Mouse (Mus musculus) hematopoietic multipotent progenitor cell, adult 10-12 weeks (in vitro differentiated cells): ENCODE results near the gene Gm3182. TPM values are rescaled to one million over a fixed set of nuclear protein-coding genes. Genes with fewer than 3 reads are reported as not detected.

Experiments
- polyA plus RNA-seq: library from polyadenylated mRNA; stranded (reverse); fragments of >175 nt; gene quantifications from 2 replicates; pipeline ENCODE4 v1.2.3, GENCODE M21; 2012; ENCODE audit warnings: low replicate concordance

Gm3182 gene
- not detected in 2 replicates for polyA plus RNA-seq

GRCm38 (mm10) chr14:4481445-4481844, at the start of gene Gm3182:
Gm3182 (plus strand) TSS chr14:4481745.

Other genes with a start within 250 kb of the Gm3182 start
- gene Gm3138, start 232.1 kb upstream of the Gm3182 start, polyA plus RNA-seq = not detected in 2 replicates
- gene Gm3149, start 164.5 kb upstream of the Gm3182 start, polyA plus RNA-seq = not detected in 2 replicates
- gene 2610042L04Rik, start 147.0 kb upstream of the Gm3182 start, polyA plus RNA-seq = not detected in 2 replicates
- gene Gm3159, start 84.2 kb upstream of the Gm3182 start, polyA plus RNA-seq = not detected in 2 replicates
- gene Gm3164, start 66.3 kb upstream of the Gm3182 start, polyA plus RNA-seq = not detected in 2 replicates
- not detected in 2 replicates for gene Gm3173, start 50.8 kb upstream of the Gm3182 start, polyA plus RNA-seq
- gene Gm3047, start 73.7 kb downstream of the Gm3182 start, polyA plus RNA-seq = not detected in 2 replicates
- not detected in 2 replicates for gene Gm8159, start 150.6 kb downstream of the Gm3182 start, polyA plus RNA-seq
- gene Gm3239, start 182.4 kb downstream of the Gm3182 start, polyA plus RNA-seq = not detected in 2 replicates
- not detected in 2 replicates for gene Gm7876, start 227.5 kb downstream of the Gm3182 start, polyA plus RNA-seq
- gene Gm3252, start 245.0 kb downstream of the Gm3182 start, polyA plus RNA-seq = not detected in 2 replicates